Mouse (Mus musculus) left cerebral cortex, adult 2 months (tissue): ENCODE results near the gene Gm13283. TPM values are rescaled to one million over a fixed set of nuclear protein-coding genes. Genes with fewer than 3 reads are reported as not detected.
"Not testable (repeated sequence)": the region's sequence is repeated elsewhere in the genome, so short reads cannot be mapped to it uniquely, and the experiment has no call there.

ENCODE experiments used
- DNase-seq, 2 experiments: peaks; one replicate each; pipeline ENCODE4 v3.0.0; 2021 to 2022; ENCODE audit warnings: low spot score in 2 of 2, mixed read lengths in 1 of 2; ENCODE audit errors: extremely low spot score in 1 of 2
- H3K27ac ChIP-seq: fragments of 200-600 bp; 2 replicates; pipeline ENCODE4 v1.8.1; 2022
- H3K4me3 ChIP-seq: fragments of 200-600 bp; 2 replicates; pipeline ENCODE4 v1.8.1; 2022
- CTCF ChIP-seq: fragments of 200-600 bp; IDR thresholded peaks from 2 replicates; pipeline ENCODE4 v1.8.1; 2022; ENCODE audit warnings: antibody characterized with exemption, mild to moderate bottlenecking, moderate library complexity
- intact Hi-C: fragments of 180-260 bp; cut with DNase I; formaldehyde crosslinking; loops from one replicate; pipeline ENCODE4 v1.15.1; 2025
- total RNA-seq, 2 experiments: library from RNA; stranded (reverse); gene quantifications; 2 replicates each; pipeline ENCODE4 v1.2.3; 2021

The Gm13283 gene
- total RNA-seq, 2 experiments from 2014 or later, result not detected

GRCm38 (mm10) chr4:88782335-88782734 is 22.4 kb downstream of the Gm13283 start:
- intact Hi-C loops, DNase-seq, H3K4me3 ChIP-seq, H3K27ac ChIP-seq: not testable (repeated sequence)

DNA sequence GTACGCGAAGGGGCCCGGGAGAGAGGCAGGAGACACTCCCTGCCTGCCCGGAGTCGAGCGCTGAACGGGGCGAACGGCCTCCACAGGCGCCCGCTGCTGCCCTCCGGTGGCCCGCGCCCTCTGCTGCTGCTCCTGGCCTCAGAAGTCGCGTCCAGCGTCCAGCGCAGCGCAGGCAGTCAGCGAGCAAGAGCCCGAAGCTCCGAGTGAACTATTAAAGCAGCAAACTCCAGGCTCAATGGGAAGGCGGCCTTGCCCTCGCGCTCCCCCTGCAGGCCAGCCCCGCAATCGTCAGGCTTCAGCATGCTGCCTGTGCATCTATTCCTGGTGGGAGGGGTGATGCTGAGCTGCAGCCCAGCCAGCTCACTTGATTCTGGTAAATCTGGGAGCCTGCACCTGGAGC is 25.5 kb downstream of the Gm13283 start, which contains the start of gene Gm13276:
Gm13276 (plus strand) TSS at position 301 of the 400 bp plus-strand sequence.
- DNase-seq, H3K27ac ChIP-seq, intact Hi-C loops, H3K4me3 ChIP-seq: not testable (repeated sequence)

GRCm38 (mm10) chr4:88788402-88788801 is 28.5 kb downstream of the Gm13283 start, which contains the start of gene Gm13277:
Gene Gm13277, plus strand, starts transcription at chr4:88788632.
- peak; percentile 61 to 63 for DNase-seq
- intact Hi-C loops, H3K4me3 ChIP-seq, H3K27ac ChIP-seq: not testable (repeated sequence)
- peak; percentile 42 for TF ChIP-seq CTCF

- intact Hi-C loops, H3K27ac ChIP-seq, DNase-seq, H3K4me3 ChIP-seq: not testable (repeated sequence)
Observed at GRCm38 (mm10) chr4:88791250-88791649, 31.3 kb downstream of the Gm13283 start, which contains the start of gene Gm13278. Gene Gm13278, plus strand, starts transcription at chr4:88791550.

DNA sequence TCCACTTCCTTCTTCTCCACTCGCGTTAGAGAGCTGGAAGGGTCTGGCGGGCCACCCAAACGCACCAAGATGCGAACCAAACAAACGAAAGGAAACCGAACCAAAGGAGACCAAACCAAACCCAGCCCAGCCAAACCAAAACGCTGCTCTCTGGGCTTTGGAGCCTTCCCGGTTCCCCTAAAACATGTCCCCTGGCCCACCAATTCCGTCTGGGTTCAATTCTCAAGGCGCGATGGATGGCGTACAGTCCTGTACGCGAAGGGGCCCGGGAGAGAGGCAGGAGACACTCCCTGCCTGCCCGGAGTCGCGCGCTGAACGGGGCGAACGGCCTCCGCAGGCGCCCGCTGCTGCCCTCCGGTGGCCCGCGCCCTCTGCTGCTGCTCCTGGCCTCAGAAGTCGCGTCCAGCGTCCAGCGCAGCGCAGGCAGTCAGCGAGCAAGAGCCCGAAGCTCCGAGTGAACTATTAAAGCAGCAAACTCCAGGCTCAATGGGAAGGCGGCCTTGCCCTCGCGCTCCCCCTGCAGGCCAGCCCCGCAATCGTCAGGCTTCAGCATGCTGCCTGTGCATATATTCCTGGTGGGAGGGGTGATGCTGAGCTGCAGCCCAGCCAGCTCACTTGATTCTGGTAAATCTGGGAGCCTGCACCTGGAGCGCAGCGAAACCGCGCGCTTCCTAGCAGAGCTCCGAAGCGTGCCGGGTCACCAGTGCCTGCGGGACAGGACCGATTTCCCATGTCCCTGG is 34.2 kb downstream of the Gm13283 start, which contains the start of gene Gm13275:
Gm13275 (plus strand) TSS at position 552 of the 740 bp plus-strand sequence.
- peak within 1 kb of the TSS; percentile 13 for H3K4me3 ChIP-seq
- peak; percentile 27 for TF ChIP-seq CTCF
- peak; percentile 61 to 73 for DNase-seq
- H3K27ac ChIP-seq, intact Hi-C loops: not testable (repeated sequence)

GRCm38 (mm10) chr4:88797097-88797496 is 37.2 kb downstream of the Gm13283 start, which contains the start of gene Gm13279:
Gene Gm13279, plus strand, starts transcription at chr4:88797397.
- DNase-seq, H3K27ac ChIP-seq, intact Hi-C loops, H3K4me3 ChIP-seq: not testable (repeated sequence)

DNA sequence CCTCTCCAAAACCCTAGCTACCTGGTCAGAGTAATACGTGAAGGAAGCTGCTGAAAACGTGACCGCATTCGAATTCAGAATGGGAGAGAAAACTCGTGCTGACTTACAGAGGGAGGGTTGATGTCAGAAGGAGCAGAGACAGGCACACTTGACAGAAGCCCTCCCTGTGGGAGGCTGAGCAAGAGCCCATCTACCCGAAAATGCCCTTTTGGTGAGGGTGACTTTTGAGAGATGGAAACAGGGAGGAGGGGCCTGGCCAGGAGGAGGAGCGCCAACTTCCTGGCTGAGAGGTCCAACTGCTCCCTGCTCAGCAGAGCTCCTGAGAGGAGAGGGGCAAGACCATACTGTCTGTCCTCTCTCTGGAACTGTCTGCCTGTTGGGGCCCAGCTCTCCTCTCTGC is 39.4 kb downstream of the Gm13283 start, which contains the start of gene Gm13285:
Gm13285 (plus strand) TSS at position 301 of the 400 bp plus-strand sequence.
- intact Hi-C loops, DNase-seq, H3K4me3 ChIP-seq, H3K27ac ChIP-seq: not testable (repeated sequence)

- DNase-seq, H3K27ac ChIP-seq, intact Hi-C loops, H3K4me3 ChIP-seq: not testable (repeated sequence)
Observed at GRCm38 (mm10) chr4:88802954-88803353, 43.0 kb downstream of the Gm13283 start, which contains the start of gene Gm13287. Gene Gm13287, plus strand, starts transcription at chr4:88803254.

- intact Hi-C loops, H3K4me3 ChIP-seq, H3K27ac ChIP-seq, DNase-seq: not testable (repeated sequence)
Observed at GRCm38 (mm10) chr4:88805231-88805630, 45.3 kb downstream of the Gm13283 start, which contains the start of gene Gm13288. Gene Gm13288, plus strand, starts transcription at chr4:88805531.

DNA sequence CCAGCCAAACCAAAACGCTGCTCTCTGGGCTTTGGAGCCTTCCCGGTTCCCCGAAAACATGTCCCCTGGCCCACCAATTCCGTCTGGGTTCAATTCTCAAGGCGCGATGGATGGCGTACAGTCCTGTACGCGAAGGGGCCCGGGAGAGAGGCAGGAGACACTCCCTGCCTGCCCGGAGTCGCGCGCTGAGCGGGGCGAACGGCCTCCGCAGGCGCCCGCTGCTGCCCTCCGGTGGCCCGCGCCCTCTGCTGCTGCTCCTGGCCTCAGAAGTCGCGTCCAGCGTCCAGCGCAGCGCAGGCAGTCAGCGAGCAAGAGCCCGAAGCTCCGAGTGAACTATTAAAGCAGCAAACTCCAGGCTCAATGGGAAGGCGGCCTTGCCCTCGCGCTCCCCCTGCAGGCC is 45.8 kb downstream of the Gm13283 start:
- H3K4me3 ChIP-seq, H3K27ac ChIP-seq, DNase-seq, intact Hi-C loops: not testable (repeated sequence)

Other genes starting within 250 kb of the Gm13283 start
- gene Ifnb1, start 237.3 kb upstream of the Gm13283 start, total RNA-seq, result not detected
- not detected for gene Ifna15, start 201.9 kb upstream of the Gm13283 start, total RNA-seq
- gene Ifna14, start 188.3 kb upstream of the Gm13283 start, total RNA-seq, result not detected
- gene Ifna9, start 167.7 kb upstream of the Gm13283 start, total RNA-seq, result not detected
- gene Ifna12, start 156.7 kb upstream of the Gm13283 start, total RNA-seq, result not detected
- not detected for gene C87499, start 125.7 kb upstream of the Gm13283 start, total RNA-seq
- gene Ifna13, start 115.7 kb upstream of the Gm13283 start, total RNA-seq, result not detected
- not detected for gene Ifna16, start 83.2 kb upstream of the Gm13283 start, total RNA-seq
- gene Ifna2, start 76.2 kb upstream of the Gm13283 start, total RNA-seq, result not detected
- not detected for gene Ifnab, start 68.8 kb upstream of the Gm13283 start, total RNA-seq
- 1 to 10 TPM in 1 of 2 experiments, under 1 TPM in 1; 0.79 to 1.1 TPM for gene Gm26566, start 38.3 kb upstream of the Gm13283 start, total RNA-seq
- gene Klhl9, start 37.7 kb upstream of the Gm13283 start, total RNA-seq, result 10 to 100 TPM; 96.7 to 97.8 TPM
- gene Gm13271, start 5.3 kb upstream of the Gm13283 start, total RNA-seq, result not detected
- not detected for gene Gm13290, start 13.7 kb downstream of the Gm13283 start, total RNA-seq
- not detected for gene Gm13289, start 16.8 kb downstream of the Gm13283 start, total RNA-seq
- not detected for gene Gm13272, start 19.7 kb downstream of the Gm13283 start, total RNA-seq
- gene Ifnz, start 22.0 kb downstream of the Gm13283 start, total RNA-seq, result not detected
- not detected for gene Gm13276, start 25.6 kb downstream of the Gm13283 start, total RNA-seq
- not detected for gene Gm13277, start 28.5 kb downstream of the Gm13283 start, total RNA-seq
- not detected for gene Gm13278, start 31.4 kb downstream of the Gm13283 start, total RNA-seq
- not detected for gene Gm13275, start 34.4 kb downstream of the Gm13283 start, total RNA-seq
- not detected for gene Gm13279, start 37.3 kb downstream of the Gm13283 start, total RNA-seq
- gene Gm13285, start 39.5 kb downstream of the Gm13283 start, total RNA-seq, result not detected
- not detected for gene Gm13287, start 43.1 kb downstream of the Gm13283 start, total RNA-seq
- not detected for gene Gm13288, start 45.4 kb downstream of the Gm13283 start, total RNA-seq
- not detected for gene Ifna7, start 56.1 kb downstream of the Gm13283 start, total RNA-seq
- gene Ifna11, start 59.8 kb downstream of the Gm13283 start, total RNA-seq, result not detected
- not detected for gene Ifna6, start 67.3 kb downstream of the Gm13283 start, total RNA-seq
- not detected for gene Ifna5, start 75.4 kb downstream of the Gm13283 start, total RNA-seq
- gene Ifna4, start 81.7 kb downstream of the Gm13283 start, total RNA-seq, result not detected
- not detected for gene Ifna1, start 90.0 kb downstream of the Gm13283 start, total RNA-seq
- gene Ifne, start 120.1 kb downstream of the Gm13283 start, total RNA-seq, result not detected